Mouse (Mus musculus): ENCODE data around the gene Tsacc. TPM values are rescaled to one million over a fixed set of nuclear protein-coding genes. Genes with fewer than 3 reads are reported as not detected.
A peak's percentile ranks its signal among the peaks of the same experiment; 100 is the strongest.
"Not testable (repeated sequence)": the region's sequence is repeated elsewhere in the genome, so short reads cannot be mapped to it uniquely, and the experiment has no call there.

Gene Tsacc
- polyA plus RNA-seq, 1 experiment from 2014 or later = 9.0 TPM

DNA sequence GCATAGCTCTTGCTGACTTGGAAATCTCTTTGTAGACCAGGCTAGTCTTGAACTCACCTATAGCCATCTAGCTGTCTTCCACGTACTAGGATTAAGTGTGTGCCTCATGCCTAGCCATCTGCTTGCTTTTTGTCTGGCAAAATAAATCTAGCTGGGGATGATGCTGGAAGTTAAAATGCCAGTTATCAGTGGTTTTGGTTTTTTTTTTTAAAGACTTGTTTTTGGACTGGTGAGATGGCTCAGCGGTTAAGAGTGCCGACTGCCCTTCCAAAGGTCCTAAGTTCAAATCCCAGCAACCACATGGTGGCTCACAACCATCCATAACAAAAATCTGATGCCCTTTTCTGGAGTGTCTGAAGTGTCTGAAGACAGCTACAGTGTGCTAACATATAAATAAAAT is 24.9 kb downstream of the Tsacc start:
- Histone ChIP-seq H3K27me3 (ENCODE audit: control insufficient read depth, insufficient read depth, low read length) (no peaks in the 10 kb centered on the region), H3K36me3 (ENCODE audit: control insufficient read depth, insufficient read depth, low read length) (no peaks in the 10 kb centered on the region), H3K27ac (ENCODE audit: low read depth, low read length) (no peak overlapping the region), H3K9me3 (ENCODE audit: control insufficient read depth, low read length) (no peaks in the 10 kb centered on the region), H3K4me2 (ENCODE audit: low read depth, low read length) (no peak overlapping the region), H3K4me3 (ENCODE audit: low read depth, low read length) (no peak overlapping the region), H3K4me1 (ENCODE audit: control insufficient read depth, insufficient read depth, low read length) (no peaks in the 10 kb centered on the region), H3K9ac (replicated peaks; ENCODE audit: low read depth, low read length) (no peak overlapping the region)
- WGBS = 91% methylated on average over 3 of the region's 3 CpGs
- ATAC-seq (ENCODE audit: low read depth) = no peak

DNA sequence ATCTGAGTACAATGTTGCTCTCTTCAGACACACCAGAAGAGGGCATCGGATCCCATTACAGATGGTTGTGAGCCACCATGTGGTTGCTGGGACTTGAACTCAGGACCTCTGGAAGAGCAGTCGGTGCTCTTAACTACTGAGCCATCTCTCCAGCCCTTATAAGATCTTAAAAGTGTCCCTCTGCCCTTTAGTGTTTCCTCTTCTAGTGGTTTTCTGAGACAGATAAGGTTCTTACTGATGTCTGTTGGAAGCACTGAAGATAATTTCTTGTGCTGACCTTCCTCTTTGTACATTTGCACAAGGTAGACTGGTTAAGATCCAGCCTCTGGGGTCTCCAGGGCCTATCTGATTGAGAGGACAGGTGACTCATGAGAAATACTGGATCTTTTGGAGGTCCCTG is 25.5 kb downstream of the Tsacc start:
- H3K4me1 ChIP-seq (ENCODE audit: control insufficient read depth, insufficient read depth, low read length); H3K9me3 ChIP-seq (ENCODE audit: control insufficient read depth, low read length); H3K36me3 ChIP-seq (ENCODE audit: control insufficient read depth, insufficient read depth, low read length); H3K27me3 ChIP-seq (ENCODE audit: control insufficient read depth, insufficient read depth, low read length); ATAC-seq (ENCODE audit: low read depth); H3K4me2 ChIP-seq (ENCODE audit: low read depth, low read length); H3K4me3 ChIP-seq (ENCODE audit: low read depth, low read length); H3K9ac ChIP-seq (replicated peaks; ENCODE audit: low read depth, low read length); H3K27ac ChIP-seq (ENCODE audit: low read depth, low read length): not testable (repeated sequence)
- WGBS = 96% methylated on average over 2 of the region's 2 CpGs

DNA sequence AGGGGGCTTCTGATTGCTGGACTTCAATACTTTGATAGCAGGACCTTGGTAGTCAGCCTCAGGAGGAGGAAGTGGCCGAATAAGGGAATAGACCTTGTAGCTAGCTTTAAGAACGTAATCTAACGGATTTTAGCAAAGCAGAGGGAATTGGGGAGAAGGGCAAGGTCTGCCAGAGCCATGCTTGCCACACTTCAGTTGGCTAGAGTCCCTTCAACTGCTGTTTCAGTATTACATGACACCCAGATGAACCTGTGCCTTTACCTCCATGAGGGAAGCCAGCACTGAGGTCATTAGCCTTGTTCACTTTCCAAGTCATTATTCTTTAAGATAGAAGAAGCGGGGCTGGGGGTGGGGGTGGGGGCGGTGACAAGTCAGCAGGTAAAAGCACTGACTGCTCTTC is 27.8 kb downstream of the Tsacc start:
- H3K4me3 ChIP-seq (ENCODE audit: low read depth, low read length) = no peak overlapping the region
- ATAC-seq (ENCODE audit: low read depth) = no peak
- H3K27me3 ChIP-seq (ENCODE audit: control insufficient read depth, insufficient read depth, low read length) = no peaks in the 10 kb centered on the region
- 92% methylated on average over 5 of the region's 5 CpGs for WGBS
- no peaks in the 10 kb centered on the region for H3K36me3 ChIP-seq (ENCODE audit: control insufficient read depth, insufficient read depth, low read length)
- H3K9ac ChIP-seq (replicated peaks; ENCODE audit: low read depth, low read length) = no peak overlapping the region
- no peak overlapping the region for H3K27ac ChIP-seq (ENCODE audit: low read depth, low read length)
- H3K4me1 ChIP-seq (ENCODE audit: control insufficient read depth, insufficient read depth, low read length) = no peaks in the 10 kb centered on the region
- no peaks in the 10 kb centered on the region for H3K9me3 ChIP-seq (ENCODE audit: control insufficient read depth, low read length)
- H3K4me2 ChIP-seq (ENCODE audit: low read depth, low read length) = no peak overlapping the region

DNA sequence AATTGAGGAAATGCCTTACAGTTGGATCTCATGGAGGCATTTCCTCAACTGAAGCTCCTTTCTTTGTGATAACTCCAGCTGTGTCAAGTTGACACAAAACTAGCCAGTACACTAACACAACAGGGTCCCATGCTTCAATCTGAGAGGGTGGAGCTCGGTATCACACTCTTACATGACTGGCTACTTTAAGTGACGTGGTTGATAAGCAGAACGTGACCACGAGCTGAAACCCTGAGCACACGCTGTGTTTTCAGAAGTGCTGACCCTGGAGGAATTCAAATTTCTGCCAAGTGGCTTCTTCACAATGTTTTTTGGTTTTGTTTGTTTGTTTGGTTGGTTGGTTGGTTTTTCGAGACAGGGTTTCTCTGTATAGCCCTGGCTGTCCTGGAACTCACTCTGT is 28.8 kb downstream of the Tsacc start:
- not testable (repeated sequence) for H3K36me3 ChIP-seq (ENCODE audit: control insufficient read depth, insufficient read depth, low read length); H3K27me3 ChIP-seq (ENCODE audit: control insufficient read depth, insufficient read depth, low read length); H3K4me2 ChIP-seq (ENCODE audit: low read depth, low read length); H3K4me1 ChIP-seq (ENCODE audit: control insufficient read depth, insufficient read depth, low read length); H3K27ac ChIP-seq (ENCODE audit: low read depth, low read length); H3K9ac ChIP-seq (replicated peaks; ENCODE audit: low read depth, low read length); H3K9me3 ChIP-seq (ENCODE audit: control insufficient read depth, low read length); H3K4me3 ChIP-seq (ENCODE audit: low read depth, low read length); ATAC-seq (ENCODE audit: low read depth)
- 90% methylated on average over 6 of the region's 6 CpGs for WGBS

DNA sequence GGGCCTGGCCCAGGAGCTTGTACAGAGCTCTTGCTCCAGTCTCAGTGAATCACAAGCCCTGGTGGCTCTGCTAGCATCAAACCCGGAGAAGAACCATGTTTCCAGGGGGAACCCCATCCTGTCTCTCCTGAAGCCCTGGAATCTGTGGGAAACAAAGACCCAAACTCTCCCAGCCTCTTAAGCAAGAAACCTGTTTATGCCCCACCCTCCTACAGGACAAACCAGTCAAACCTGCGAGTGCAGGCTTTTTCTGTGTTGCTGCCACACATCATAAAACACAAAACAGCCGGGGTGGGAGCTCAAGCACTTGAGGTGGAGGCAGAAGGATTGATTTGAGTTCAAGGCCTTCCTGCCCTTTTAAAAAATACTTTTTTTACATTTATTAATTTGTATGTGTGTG is 34.5 kb downstream of the Tsacc start:
- H3K27me3 ChIP-seq (ENCODE audit: control insufficient read depth, insufficient read depth, low read length) = no peaks in the 10 kb centered on the region
- H3K27ac ChIP-seq (ENCODE audit: low read depth, low read length) = no peak overlapping the region
- no peak for ATAC-seq (ENCODE audit: low read depth)
- H3K4me3 ChIP-seq (ENCODE audit: low read depth, low read length) = no peak overlapping the region
- no peak overlapping the region for H3K4me2 ChIP-seq (ENCODE audit: low read depth, low read length)
- 71% methylated on average over 3 of the region's 3 CpGs for WGBS
- H3K9ac ChIP-seq (replicated peaks; ENCODE audit: low read depth, low read length) = no peak overlapping the region
- H3K36me3 ChIP-seq (ENCODE audit: control insufficient read depth, insufficient read depth, low read length) = no peaks in the 10 kb centered on the region
- no peaks in the 10 kb centered on the region for H3K4me1 ChIP-seq (ENCODE audit: control insufficient read depth, insufficient read depth, low read length)
- no peaks in the 10 kb centered on the region for H3K9me3 ChIP-seq (ENCODE audit: control insufficient read depth, low read length)

DNA sequence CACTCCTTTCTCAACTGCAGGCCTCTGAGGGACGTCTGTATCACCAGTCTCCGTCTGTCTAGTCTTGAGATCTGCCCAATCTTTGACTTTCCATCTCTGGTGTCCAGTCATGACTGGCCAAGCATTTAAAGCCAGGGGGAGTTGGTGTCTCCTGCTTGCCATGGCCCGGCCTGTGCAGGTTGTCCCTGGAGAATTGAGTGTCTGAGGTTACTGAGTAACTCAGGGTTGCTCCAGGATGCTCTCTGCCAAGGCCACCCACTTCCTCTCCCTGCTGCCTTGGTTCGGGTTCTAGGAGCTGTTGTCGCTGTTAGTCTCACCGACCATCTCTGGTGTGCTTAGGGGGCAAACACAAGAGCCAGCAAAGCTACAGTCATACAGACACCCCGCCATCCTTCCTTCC is 40.4 kb downstream of the Tsacc start:
- no peak overlapping the region for H3K9ac ChIP-seq (replicated peaks; ENCODE audit: low read depth, low read length)
- ATAC-seq (ENCODE audit: low read depth) = no peak
- no peaks in the 10 kb centered on the region for H3K9me3 ChIP-seq (ENCODE audit: control insufficient read depth, low read length)
- H3K4me2 ChIP-seq (ENCODE audit: low read depth, low read length) = no peak overlapping the region
- no peak overlapping the region for H3K27ac ChIP-seq (ENCODE audit: low read depth, low read length)
- H3K4me1 ChIP-seq (ENCODE audit: control insufficient read depth, insufficient read depth, low read length) = no peaks in the 10 kb centered on the region
- H3K27me3 ChIP-seq (ENCODE audit: control insufficient read depth, insufficient read depth, low read length) = no peaks in the 10 kb centered on the region
- H3K4me3 ChIP-seq (ENCODE audit: low read depth, low read length) = no peak overlapping the region
- WGBS = 79% methylated on average over 7 of the region's 7 CpGs
- H3K36me3 ChIP-seq (ENCODE audit: control insufficient read depth, insufficient read depth, low read length) = no peaks in the 10 kb centered on the region

DNA sequence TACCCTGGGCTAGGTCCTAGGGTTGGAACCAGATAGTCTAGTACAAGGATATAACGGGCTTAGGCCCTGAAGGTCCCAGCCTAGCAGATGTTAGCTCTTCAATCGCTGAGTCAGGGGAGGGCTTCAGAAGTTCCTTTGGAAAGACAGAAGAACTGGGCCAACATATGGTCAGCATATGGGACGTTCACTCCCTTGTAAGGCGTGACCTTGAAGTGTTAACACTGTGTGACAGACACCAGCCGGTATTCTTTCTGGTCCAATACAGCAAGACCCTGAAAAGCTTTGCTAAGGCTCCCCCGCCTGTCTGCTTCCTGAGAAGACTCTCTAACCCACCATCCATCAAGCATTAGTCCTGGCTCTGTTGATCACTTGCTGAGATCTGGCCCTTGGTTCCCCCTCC is 40.8 kb downstream of the Tsacc start:
- Histone ChIP-seq H3K4me1 (ENCODE audit: control insufficient read depth, insufficient read depth, low read length) (no peaks in the 10 kb centered on the region), H3K27ac (ENCODE audit: low read depth, low read length) (no peak overlapping the region), H3K36me3 (ENCODE audit: control insufficient read depth, insufficient read depth, low read length) (no peaks in the 10 kb centered on the region), H3K4me2 (ENCODE audit: low read depth, low read length) (no peak overlapping the region), H3K9me3 (ENCODE audit: control insufficient read depth, low read length) (no peaks in the 10 kb centered on the region), H3K27me3 (ENCODE audit: control insufficient read depth, insufficient read depth, low read length) (no peaks in the 10 kb centered on the region), H3K4me3 (ENCODE audit: low read depth, low read length) (no peak overlapping the region), H3K9ac (replicated peaks; ENCODE audit: low read depth, low read length) (no peak overlapping the region)
- WGBS = 78% methylated on average over 6 of the region's 6 CpGs
- ATAC-seq (ENCODE audit: low read depth) = no peak

DNA sequence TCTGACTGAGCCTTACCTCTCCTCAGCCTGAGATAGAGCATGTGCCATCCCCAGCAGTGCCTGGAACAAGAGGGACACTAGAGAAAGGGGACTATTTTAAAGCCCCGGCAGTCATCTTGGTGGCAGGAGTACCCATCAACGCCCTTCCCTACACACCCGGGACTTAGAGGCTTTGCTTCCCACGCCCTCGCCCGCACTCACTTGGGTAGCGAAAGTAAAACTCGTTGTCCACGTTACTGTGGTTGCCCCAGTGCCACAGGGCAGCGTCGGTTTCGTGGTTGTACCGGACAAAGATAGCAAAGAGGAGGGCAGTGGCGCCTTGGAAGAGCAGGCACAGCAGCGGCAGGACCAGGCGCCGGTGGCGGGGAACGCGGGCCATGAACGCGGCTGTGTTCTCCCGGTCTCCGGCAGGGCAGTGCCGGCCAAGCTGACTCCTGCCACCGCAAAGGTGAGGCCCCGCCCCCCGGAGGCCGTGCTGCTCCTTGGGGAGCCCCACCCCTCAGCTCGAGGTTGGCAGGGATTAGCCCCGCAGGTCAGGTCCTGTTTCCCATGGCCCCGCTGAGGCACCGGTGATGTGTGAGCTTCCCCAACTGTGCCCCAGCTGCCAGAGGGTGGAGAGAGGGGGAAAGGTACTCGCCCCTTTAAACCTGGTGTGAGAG is 42.4 kb downstream of the Tsacc start, which contains the start of gene Rhbg:
Gene Rhbg (minus strand): TSS at position 442 of the 659 bp plus-strand sequence.
- ATAC-seq (ENCODE audit: low read depth) = no peak
- Histone ChIP-seq H3K9me3 (ENCODE audit: control insufficient read depth, low read length) (no peaks in the 10 kb centered on the region), H3K27ac (ENCODE audit: low read depth, low read length) (no peak within 1 kb of the TSS), H3K4me3 (ENCODE audit: low read depth, low read length) (peak within 1 kb of the TSS; percentile 17), H3K4me2 (ENCODE audit: low read depth, low read length) (peak within 1 kb of the TSS; percentile 50), H3K27me3 (ENCODE audit: control insufficient read depth, insufficient read depth, low read length) (no peaks in the 10 kb centered on the region), H3K4me1 (ENCODE audit: control insufficient read depth, insufficient read depth, low read length) (no peaks in the 10 kb centered on the region), H3K36me3 (ENCODE audit: control insufficient read depth, insufficient read depth, low read length) (no peaks in the 10 kb centered on the region), H3K9ac (replicated peaks; ENCODE audit: low read depth, low read length) (peak within 1 kb of the TSS; percentile 49)
- WGBS = 4% methylated on average over 34 of the region's 34 CpGs

DNA sequence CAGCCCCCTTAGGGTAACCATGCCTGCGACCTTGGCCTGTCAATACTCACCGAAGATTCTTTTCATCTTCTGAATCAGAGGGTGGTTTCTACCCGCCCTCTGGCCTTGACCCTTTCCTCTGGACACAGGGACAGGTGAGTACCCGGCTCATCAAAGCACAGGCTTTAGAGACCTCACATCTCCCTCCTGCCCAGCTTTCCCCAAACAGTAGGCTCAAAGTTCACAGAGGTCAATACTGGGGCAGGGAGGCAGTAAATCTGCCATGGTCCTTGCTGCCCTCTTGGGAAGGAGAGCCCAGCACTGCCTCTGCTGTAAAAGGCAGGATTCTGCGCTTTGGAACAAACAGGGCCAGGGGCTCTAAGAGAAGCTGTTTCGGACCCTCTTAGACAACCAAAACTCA is 44.1 kb downstream of the Tsacc start:
- Histone ChIP-seq H3K36me3 (ENCODE audit: control insufficient read depth, insufficient read depth, low read length) (no peaks in the 10 kb centered on the region), H3K4me2 (ENCODE audit: low read depth, low read length) (no peak overlapping the region), H3K27ac (ENCODE audit: low read depth, low read length) (no peak overlapping the region), H3K9ac (replicated peaks; ENCODE audit: low read depth, low read length) (no peak overlapping the region), H3K27me3 (ENCODE audit: control insufficient read depth, insufficient read depth, low read length) (no peaks in the 10 kb centered on the region), H3K4me1 (ENCODE audit: control insufficient read depth, insufficient read depth, low read length) (no peaks in the 10 kb centered on the region), H3K9me3 (ENCODE audit: control insufficient read depth, low read length) (no peaks in the 10 kb centered on the region), H3K4me3 (ENCODE audit: low read depth, low read length) (no peak overlapping the region)
- ATAC-seq (ENCODE audit: low read depth) = no peak
- 38% methylated on average over 6 of the region's 6 CpGs for WGBS

All from neural tube, embryonic 14.5 days (tissue).